Mouse (Mus musculus) megakaryocyte, embryonic 14.5 days (primary cell): Measurements from ENCODE around the gene Zbtb38.

Experiments
- FLI1 ChIP-seq: IDR thresholded peaks from 2 replicates; pipeline ENCODE4 v1.6.1; 2012; ENCODE audit warnings: low read length, inconsistent platforms, mixed read lengths
- GATA1 ChIP-seq: IDR thresholded peaks from 3 replicates; pipeline ENCODE4 v1.6.1; 2012; ENCODE audit warnings: mixed read lengths, low read length, inconsistent platforms, borderline replicate concordance

- TF ChIP-seq FLI1 (no peak), GATA1 (no peak)
These were observed 33.0 kb downstream of the Zbtb38 start for GRCm38 (mm10) chr9:96719408-96720158.
